Mouse (Mus musculus) liver, embryonic 14 days (tissue): ENCODE data around the gene 4930519G04Rik. TPM values are rescaled to one million over a fixed set of nuclear protein-coding genes. Genes with fewer than 3 reads are reported as not detected.

Source experiments
- polyA plus RNA-seq: library from polyadenylated mRNA; depleted of rRNA; stranded (reverse); fragments of >200 nt; gene quantifications from 2 replicates; pipeline ENCODE4 v1.2.3, GENCODE M21; 2012; rRNA removed

4930519G04Rik gene
- not detected in 2 replicates for polyA plus RNA-seq

GRCm38 (mm10) chr5:114853364-114853763 is at the start of gene 4930519G04Rik:
Gene 4930519G04Rik, plus strand, starts transcription at chr5:114853664.

GRCm38 (mm10) chr5:114822796-114823688 is 30.4 kb upstream of the 4930519G04Rik start, which contains the start of gene 1500011B03Rik:
Gene 1500011B03Rik, minus strand, starts transcription at chr5:114823468.

DNA sequence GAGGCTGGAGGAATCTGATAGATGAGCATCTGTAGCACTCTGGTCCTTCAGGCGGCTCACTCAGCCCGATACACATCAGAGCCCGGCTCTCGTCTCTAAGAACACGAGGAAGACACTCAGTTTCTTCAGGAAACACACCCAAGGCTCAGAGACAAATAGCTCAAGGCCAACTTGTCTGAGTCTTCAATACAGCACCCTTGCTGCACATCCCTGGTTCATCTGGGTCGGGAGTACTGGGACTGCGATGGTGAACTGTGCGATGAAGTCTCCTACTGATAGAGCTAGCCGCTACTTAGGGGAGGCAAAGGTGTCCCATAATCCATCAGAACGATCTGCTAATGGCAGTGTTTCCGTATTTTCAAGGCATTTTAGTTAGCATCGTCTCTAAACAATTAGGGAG is 5.1 kb downstream of the 4930519G04Rik start, which contains the start of gene Gm9936:
Gm9936 (minus strand) TSS at position 101 of the 400 bp plus-strand sequence.

GRCm38 (mm10) chr5:114896688-114897373 is 43.4 kb downstream of the 4930519G04Rik start, which contains the start of gene Oasl2:
Gene Oasl2, plus strand, starts transcription at chr5:114896936.

DNA sequence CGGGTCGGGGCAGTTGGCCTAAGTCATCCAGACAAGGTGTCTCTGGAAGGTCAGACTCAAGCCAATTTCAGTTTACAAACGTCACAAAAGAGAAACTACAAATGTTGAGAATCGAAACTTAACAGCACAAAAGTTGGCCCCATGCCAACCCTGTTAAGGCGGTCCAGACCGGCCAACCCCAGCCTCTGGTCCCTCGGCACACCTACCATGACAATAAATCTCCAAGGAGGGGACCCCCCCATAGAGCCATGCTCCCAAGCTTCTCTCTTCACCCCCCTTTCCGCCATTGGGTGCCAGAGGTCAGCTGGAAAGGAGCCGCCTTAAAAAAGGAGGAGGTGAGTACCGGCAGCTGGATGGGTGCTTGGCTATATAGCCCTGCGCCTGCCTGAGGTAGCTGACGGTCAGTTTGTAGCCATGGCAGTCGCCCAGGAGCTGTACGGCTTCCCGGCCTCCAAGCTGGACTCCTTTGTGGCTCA is 69.6 kb downstream of the 4930519G04Rik start, which contains the start of gene Oasl1:
Oasl1 (plus strand) TSS at position 243 of the 476 bp plus-strand sequence.

Other genes starting within 250 kb of the 4930519G04Rik start
- gene Trpv4, start 195.2 kb upstream of the 4930519G04Rik start, polyA plus RNA-seq, result 0.18 and 0.24 TPM in 2 replicates
- 16.3 and 20.1 TPM in 2 replicates for gene Gltp, start 162.7 kb upstream of the 4930519G04Rik start, polyA plus RNA-seq
- 7.0 and 7.9 TPM in 2 replicates for gene Tchp, start 145.9 kb upstream of the 4930519G04Rik start, polyA plus RNA-seq
- gene Ankrd13a, start 79.0 kb upstream of the 4930519G04Rik start, polyA plus RNA-seq, result 36.2 and 42.6 TPM in 2 replicates
- 12.2 and 14.8 TPM in 2 replicates for gene Git2, start 78.1 kb upstream of the 4930519G04Rik start, polyA plus RNA-seq
- 17.4 and 19.0 TPM in 2 replicates for gene 1500011B03Rik, start 30.2 kb upstream of the 4930519G04Rik start, polyA plus RNA-seq
- gene Gm9936, start 5.0 kb downstream of the 4930519G04Rik start, polyA plus RNA-seq, result not detected in 2 replicates
- 1.9 and 3.1 TPM in 2 replicates for gene Oasl2, start 43.3 kb downstream of the 4930519G04Rik start, polyA plus RNA-seq
- 0.70 TPM in 2 replicates for gene Oasl1, start 69.6 kb downstream of the 4930519G04Rik start, polyA plus RNA-seq
- 7.5 and 8.0 TPM in 2 replicates for gene 2210016L21Rik, start 88.5 kb downstream of the 4930519G04Rik start, polyA plus RNA-seq
- 0.89 and 1.2 TPM in 2 replicates for gene Hnf1a, start 117.4 kb downstream of the 4930519G04Rik start, polyA plus RNA-seq
- gene Sppl3, start 157.5 kb downstream of the 4930519G04Rik start, polyA plus RNA-seq, result 14.6 and 17.8 TPM in 2 replicates
- not detected in 2 replicates for gene Gm10401, start 244.6 kb downstream of the 4930519G04Rik start, polyA plus RNA-seq